Mouse (Mus musculus): ENCODE measurements around the gene Tbx6. TPM values are rescaled to one million over a fixed set of nuclear protein-coding genes. Genes with fewer than 3 reads are reported as not detected.

The Tbx6 gene
- polyA plus RNA-seq, 1 experiment from 2014 or later = 0.35 TPM

- ATAC-seq (ENCODE audit: low read depth) (no peak), DNase-seq (no peak)
- Histone ChIP-seq H3K9me3 (replicated peaks) (no peaks in the 10 kb centered on the region), H3K27ac (peak overlapping the region; percentile 92; the same call in 1 of the 2 replicates), H3K9ac (no peak overlapping the region), H3K27me3 (no peaks in the 10 kb centered on the region), H3K4me2 (no peak overlapping the region), H3K36me3 (peaks cover 35% of the 10 kb centered on the region), H3K4me1 (replicated peaks) (peaks cover 81% of the 10 kb centered on the region), H3K4me3 (replicated peaks) (no peak overlapping the region)
- WGBS (ENCODE audit: insufficient replicate concordance) = 77% methylated on average over 16 of the region's 16 CpGs
Measured at GRCm38 (mm10) chr7:126795387-126796317, 14.4 kb downstream of the Tbx6 start.

- Histone ChIP-seq H3K4me3 (replicated peaks) (0 out of 2 replicates have a peak overlapping the region, but pooled peaks have one; percentile 78), H3K27ac (peak overlapping the region; percentile 92), H3K4me2 (peak overlapping the region; percentile 95), H3K36me3 (peaks cover 34% of the 10 kb centered on the region), H3K9me3 (replicated peaks) (no peaks in the 10 kb centered on the region), H3K4me1 (replicated peaks) (peaks cover 80% of the 10 kb centered on the region), H3K27me3 (no peaks in the 10 kb centered on the region), H3K9ac (peak overlapping the region; percentile 79)
- ATAC-seq (ENCODE audit: low read depth) = no peak
- WGBS (ENCODE audit: insufficient replicate concordance) = 77% methylated on average over 8 of the region's 8 CpGs
- no peak for DNase-seq
Measured at GRCm38 (mm10) chr7:126796350-126796932, 15.2 kb downstream of the Tbx6 start.

GRCm38 (mm10) chr7:126797411-126798126 is 16.3 kb downstream of the Tbx6 start, which contains the start of gene Fam57b:
Gene Fam57b, plus strand, starts transcription at chr7:126797668.
- Histone ChIP-seq H3K27ac (peak within 1 kb of the TSS; percentile 92), H3K9me3 (replicated peaks) (no peaks in the 10 kb centered on the region), H3K9ac (peak within 1 kb of the TSS; percentile 79), H3K4me2 (peak within 1 kb of the TSS; percentile 95), H3K4me1 (replicated peaks) (peaks cover 81% of the 10 kb centered on the region), H3K4me3 (replicated peaks) (peak within 1 kb of the TSS; percentile 78), H3K36me3 (peaks cover 34% of the 10 kb centered on the region), H3K27me3 (no peaks in the 10 kb centered on the region)
- 8% methylated on average over 21 of the region's 21 CpGs for WGBS (ENCODE audit: insufficient replicate concordance)
- ATAC-seq (ENCODE audit: low read depth) = peak; percentile 2; the same call in 1 of the 2 replicates
- DNase-seq = peak; percentile 47

- ATAC-seq (ENCODE audit: low read depth) (peak; percentile 32), DNase-seq (peak; percentile 46)
- Histone ChIP-seq H3K4me1 (replicated peaks) (peaks cover 81% of the 10 kb centered on the region), H3K27me3 (no peaks in the 10 kb centered on the region), H3K27ac (peak overlapping the region; percentile 92), H3K9me3 (replicated peaks) (no peaks in the 10 kb centered on the region), H3K9ac (peak overlapping the region; percentile 79), H3K4me3 (replicated peaks) (peak overlapping the region; percentile 78), H3K36me3 (peaks cover 34% of the 10 kb centered on the region), H3K4me2 (peak overlapping the region; percentile 95)
- under 1% methylated on average over 40 of the region's 40 CpGs for WGBS (ENCODE audit: insufficient replicate concordance)
Measured at GRCm38 (mm10) chr7:126798127-126799049, 17.1 kb downstream of the Tbx6 start.

- peaks cover 82% of the 10 kb centered on the region for H3K4me1 ChIP-seq (replicated peaks)
- H3K9ac ChIP-seq = peak overlapping the region; percentile 79
- DNase-seq (peak; percentile 95), ATAC-seq (ENCODE audit: low read depth) (peak; percentile 93)
- H3K27me3 ChIP-seq = no peaks in the 10 kb centered on the region
- H3K9me3 ChIP-seq (replicated peaks) = no peaks in the 10 kb centered on the region
- peak overlapping the region; percentile 95 for H3K4me2 ChIP-seq
- H3K4me3 ChIP-seq (replicated peaks) = peak overlapping the region; percentile 78
- WGBS (ENCODE audit: insufficient replicate concordance) = under 1% methylated on average over 30 of the region's 36 CpGs
- H3K27ac ChIP-seq = peak overlapping the region; percentile 92
- H3K36me3 ChIP-seq = peaks cover 34% of the 10 kb centered on the region
Measured at GRCm38 (mm10) chr7:126799050-126799467, 17.8 kb downstream of the Tbx6 start.

- Histone ChIP-seq H3K27ac (peak overlapping the region; percentile 90), H3K9me3 (replicated peaks) (no peaks in the 10 kb centered on the region), H3K4me2 (peak overlapping the region; percentile 95), H3K4me1 (replicated peaks) (peaks cover 79% of the 10 kb centered on the region), H3K27me3 (no peaks in the 10 kb centered on the region), H3K9ac (peak overlapping the region; percentile 79), H3K36me3 (peaks cover 30% of the 10 kb centered on the region), H3K4me3 (replicated peaks) (peak overlapping the region; percentile 78)
- ATAC-seq (ENCODE audit: low read depth) (peak; percentile 71), DNase-seq (no peak)
- 2% methylated on average over 38 of the region's 38 CpGs for WGBS (ENCODE audit: insufficient replicate concordance)
Measured at GRCm38 (mm10) chr7:126799468-126800268, 18.4 kb downstream of the Tbx6 start.

GRCm38 (mm10) chr7:126800269-126801056 is 19.2 kb downstream of the Tbx6 start:
- ATAC-seq (ENCODE audit: low read depth) = no peak
- Histone ChIP-seq H3K9me3 (replicated peaks) (no peaks in the 10 kb centered on the region), H3K4me2 (peak overlapping the region; percentile 95), H3K27me3 (no peaks in the 10 kb centered on the region), H3K4me3 (replicated peaks) (peak overlapping the region; percentile 78), H3K27ac (peak overlapping the region; percentile 90), H3K4me1 (replicated peaks) (peaks cover 71% of the 10 kb centered on the region), H3K36me3 (peaks cover 22% of the 10 kb centered on the region), H3K9ac (peak overlapping the region; percentile 79)
- WGBS (ENCODE audit: insufficient replicate concordance) = 61% methylated on average over 5 of the region's 5 CpGs
- DNase-seq = no peak

- Histone ChIP-seq H3K4me3 (replicated peaks) (no peak overlapping the region), H3K27me3 (no peaks in the 10 kb centered on the region), H3K27ac (no peak overlapping the region), H3K36me3 (peaks cover 16% of the 10 kb centered on the region), H3K9me3 (replicated peaks) (no peaks in the 10 kb centered on the region), H3K4me2 (peak overlapping the region; percentile 95; the same call in 1 of the 2 replicates), H3K9ac (no peak overlapping the region), H3K4me1 (replicated peaks) (peaks cover 68% of the 10 kb centered on the region)
- no peak for ATAC-seq (ENCODE audit: low read depth)
- no peak for DNase-seq
- 93% methylated on average over 16 of the region's 16 CpGs for WGBS (ENCODE audit: insufficient replicate concordance)
Measured at GRCm38 (mm10) chr7:126801057-126801422, 19.8 kb downstream of the Tbx6 start.

GRCm38 (mm10) chr7:126802134-126802889 is 21.0 kb downstream of the Tbx6 start:
- WGBS (ENCODE audit: insufficient replicate concordance) = 68% methylated on average over 11 of the region's 11 CpGs
- Histone ChIP-seq H3K9ac (no peak overlapping the region), H3K27ac (no peak overlapping the region), H3K9me3 (replicated peaks) (no peaks in the 10 kb centered on the region), H3K27me3 (no peaks in the 10 kb centered on the region), H3K4me3 (replicated peaks) (no peak overlapping the region), H3K36me3 (peaks cover 3% of the 10 kb centered on the region), H3K4me2 (no peak overlapping the region), H3K4me1 (replicated peaks) (peaks cover 61% of the 10 kb centered on the region)
- ATAC-seq (ENCODE audit: low read depth) (no peak), DNase-seq (no peak)

All from liver, embryonic 13.5 days (tissue).